In genomic region chr1:162053608-162054007, GRCm38 (mm10) we compare ENCODE assay signal across 14 mouse cellular contexts.
DNase-seq lines count a peak whose midpoint lies in the region; ATAC-seq and TF ChIP-seq lines count a peak whose summit lies in the region.
"Had no signal": no experiment of that assay in that cellular context is flagged by ENCODE, and none has a peak within 500 bp of the region (broad histone marks: within the 10 kb centered on the region; RNA-seq: fewer than 3 reads in every experiment).

No protein-coding gene starts in this region.

- H3K36me3 ChIP-seq in lung, embryonic 14.5 days (ENCODE audit: insufficient read depth): no peaks in the 10 kb centered on the region
- H3K36me3 ChIP-seq in forebrain, embryonic 12.5 days (replicated peaks): no peaks in the 10 kb centered on the region
- no peaks in the 10 kb centered on the region for H3K36me3 ChIP-seq in hindbrain, postnatal 0 days (ENCODE audit: insufficient read depth, low read length)
- H3K36me3 ChIP-seq in midbrain, embryonic 16.5 days (ENCODE audit: control insufficient read depth, insufficient read depth, low read length): no peaks in the 10 kb centered on the region
- H3K36me3 ChIP-seq in kidney, embryonic 16.5 days (ENCODE audit: insufficient read depth, low read length): no peaks in the 10 kb centered on the region
- H3K36me3 ChIP-seq: liver, embryonic 15.5 days had no signal

- H3K9ac ChIP-seq in lung, embryonic 14.5 days: no peak overlapping the region
- H3K9ac ChIP-seq in forebrain, embryonic 12.5 days: no peak overlapping the region
- H3K9ac ChIP-seq in hindbrain, postnatal 0 days (replicated peaks; ENCODE audit: low read length): no peak overlapping the region
- H3K9ac ChIP-seq in midbrain, embryonic 16.5 days (ENCODE audit: low read depth, low read length): no peak overlapping the region
- no peak overlapping the region; the same call in 1 of the 2 replicates for H3K9ac ChIP-seq in kidney, embryonic 16.5 days (replicated peaks; ENCODE audit: low read length)
- H3K9ac ChIP-seq: liver, embryonic 15.5 days had no signal

- no peak for TF ChIP-seq CTCF in lung, embryonic 14.5 days (IDR thresholded peaks at IDR 0.05; ENCODE audit: low read depth)
- no peak for TF ChIP-seq CTCF in hindbrain, postnatal 0 days (IDR thresholded peaks at IDR 0.05; ENCODE audit: low read depth)

- H3K27ac ChIP-seq in lung, embryonic 14.5 days (ENCODE audit: low read depth): peak overlapping the region; percentile 63; the same call in 1 of the 2 replicates
- no peak overlapping the region for H3K27ac ChIP-seq in forebrain, embryonic 12.5 days
- H3K27ac ChIP-seq in hindbrain, postnatal 0 days: no peak overlapping the region; the same call in 1 of the 2 replicates
- peak overlapping the region; percentile 74; the same call in 1 of the 2 replicates for H3K27ac ChIP-seq in midbrain, embryonic 16.5 days (ENCODE audit: low read length)
- H3K27ac ChIP-seq in kidney, embryonic 16.5 days (ENCODE audit: low read length): no peak overlapping the region
- H3K27ac ChIP-seq: liver, embryonic 15.5 days had no signal

- WGBS in lung, embryonic 14.5 days: 56% methylated on average over 6 of the region's 6 CpGs
- WGBS in forebrain, embryonic 12.5 days: 3% methylated on average over 6 of the region's 6 CpGs
- WGBS in hindbrain, postnatal 0 days: 17% methylated on average over 6 of the region's 6 CpGs
- 8% methylated on average over 6 of the region's 6 CpGs for WGBS in midbrain, embryonic 16.5 days
- WGBS in kidney, embryonic 16.5 days: 21% methylated on average over 6 of the region's 6 CpGs

- no peaks in the 10 kb centered on the region for H3K4me1 ChIP-seq in lung, embryonic 14.5 days (ENCODE audit: insufficient read depth)
- peaks cover 16% of the 10 kb centered on the region for H3K4me1 ChIP-seq in forebrain, embryonic 12.5 days
- H3K4me1 ChIP-seq in hindbrain, postnatal 0 days (ENCODE audit: insufficient read depth, low read length): no peaks in the 10 kb centered on the region
- H3K4me1 ChIP-seq in midbrain, embryonic 16.5 days (ENCODE audit: control insufficient read depth, insufficient read depth, low read length): peaks cover 7% of the 10 kb centered on the region
- H3K4me1 ChIP-seq in kidney, embryonic 16.5 days (ENCODE audit: insufficient read depth, low read length): no peaks in the 10 kb centered on the region; the same call in 1 of the 2 replicates
- H3K4me1 ChIP-seq: liver, embryonic 15.5 days had no signal

- DNase-seq in lung, embryonic 14.5 days: no peak
- DNase-seq in lung, adult 18-20 months: no peak
- peak; percentile 40 for DNase-seq in hindbrain, postnatal 0 days (ENCODE audit: low spot score)
- DNase-seq in adrenal gland, postnatal 14 days: no peak
- no peak for DNase-seq in ovary, postnatal 10 days (ENCODE audit: low spot score)
- DNase-seq: adrenal gland, adult 2 months; cerebellum, adult 11 months; gastrocnemius, postnatal 25 days; kidney, postnatal 10 days had no signal

- no peaks in the 10 kb centered on the region for H3K27me3 ChIP-seq in lung, embryonic 14.5 days (ENCODE audit: insufficient read depth, low read length)
- no peaks in the 10 kb centered on the region for H3K27me3 ChIP-seq in forebrain, embryonic 12.5 days
- H3K27me3 ChIP-seq in hindbrain, postnatal 0 days (ENCODE audit: insufficient read depth, low read length): no peaks in the 10 kb centered on the region
- H3K27me3 ChIP-seq in midbrain, embryonic 16.5 days (ENCODE audit: control insufficient read depth, insufficient read depth, low read depth, low read length): no peaks in the 10 kb centered on the region
- no peaks in the 10 kb centered on the region for H3K27me3 ChIP-seq in kidney, embryonic 16.5 days (ENCODE audit: insufficient read depth, low read length)
- H3K27me3 ChIP-seq: liver, embryonic 15.5 days had no signal

- no peak overlapping the region for H3K4me3 ChIP-seq in lung, embryonic 14.5 days (ENCODE audit: low read depth, low read length)
- no peak overlapping the region for H3K4me3 ChIP-seq in forebrain, embryonic 12.5 days (replicated peaks)
- no peak overlapping the region for H3K4me3 ChIP-seq in hindbrain, postnatal 0 days (ENCODE audit: low read length)
- no peak overlapping the region for H3K4me3 ChIP-seq in midbrain, embryonic 16.5 days (ENCODE audit: low read depth, low read length)
- no peak overlapping the region for H3K4me3 ChIP-seq in kidney, embryonic 16.5 days (ENCODE audit: low read length)
- H3K4me3 ChIP-seq: erythroblast, embryonic 14.5 days; liver, embryonic 15.5 days had no signal

- no peak overlapping the region for H3K4me2 ChIP-seq in lung, embryonic 14.5 days
- peak overlapping the region; percentile 27 for H3K4me2 ChIP-seq in forebrain, embryonic 12.5 days
- H3K4me2 ChIP-seq in hindbrain, postnatal 0 days (ENCODE audit: low read depth, low read length): no peak overlapping the region
- H3K4me2 ChIP-seq in midbrain, embryonic 16.5 days (ENCODE audit: low read length): peak overlapping the region; percentile 17; the same call in 1 of the 2 replicates
- no peak overlapping the region for H3K4me2 ChIP-seq in kidney, embryonic 16.5 days (replicated peaks; ENCODE audit: low read depth, low read length)
- H3K4me2 ChIP-seq: liver, embryonic 15.5 days had no signal

- no peaks in the 10 kb centered on the region for H3K9me3 ChIP-seq in lung, embryonic 14.5 days (ENCODE audit: low read depth, low read length)
- H3K9me3 ChIP-seq in forebrain, embryonic 12.5 days: no peaks in the 10 kb centered on the region
- H3K9me3 ChIP-seq in hindbrain, postnatal 0 days (ENCODE audit: low read length): no peaks in the 10 kb centered on the region
- no peaks in the 10 kb centered on the region for H3K9me3 ChIP-seq in midbrain, embryonic 16.5 days (replicated peaks; ENCODE audit: control insufficient read depth, low read length, poor library complexity, severe bottlenecking)
- H3K9me3 ChIP-seq in kidney, embryonic 16.5 days (ENCODE audit: low read length): no peaks in the 10 kb centered on the region
- H3K9me3 ChIP-seq: liver, embryonic 15.5 days had no signal

- no peak for ATAC-seq in lung, embryonic 14.5 days (ENCODE audit: insufficient read depth)
- peak; percentile 73; the same call in 1 of the 2 replicates for ATAC-seq in forebrain, embryonic 12.5 days (ENCODE audit: low FRiP score)
- ATAC-seq in hindbrain, postnatal 0 days: no peak
- peak; percentile 76 for ATAC-seq in midbrain, embryonic 16.5 days
- no peak for ATAC-seq in kidney, embryonic 16.5 days (ENCODE audit: low FRiP score, low TSS enrichment)

Comparison
In these comparisons a context has a peak if more than half of its experiments do, and no peak if none do; other contexts are left out.
1. ATAC-seq: peak in forebrain, embryonic 12.5 days (single experiment) and midbrain, embryonic 16.5 days (single experiment); none in lung, embryonic 14.5 days (single experiment), hindbrain, postnatal 0 days (single experiment) and kidney, embryonic 16.5 days (single experiment).
2. H3K27ac ChIP-seq: peak in lung, embryonic 14.5 days (single experiment) and midbrain, embryonic 16.5 days (single experiment); none in forebrain, embryonic 12.5 days (single experiment), hindbrain, postnatal 0 days (single experiment) and kidney, embryonic 16.5 days (single experiment).
3. H3K4me2 ChIP-seq: peak in forebrain, embryonic 12.5 days (single experiment) and midbrain, embryonic 16.5 days (single experiment); none in lung, embryonic 14.5 days (single experiment), hindbrain, postnatal 0 days (single experiment) and kidney, embryonic 16.5 days (single experiment).